In genomic region chr12:82166101-82166571, GRCm38 (mm10) we compare ENCODE assay signal across 9 mouse cellular contexts. TPM values are rescaled to one million over a fixed set of nuclear protein-coding genes. Genes with fewer than 3 reads are reported as not detected.
DNase-seq lines count a peak whose midpoint lies in the region; ATAC-seq and TF ChIP-seq lines count a peak whose summit lies in the region.
"Had no signal": no experiment of that assay in that cellular context is flagged by ENCODE, and none has a peak within 500 bp of the region (broad histone marks: within the 10 kb centered on the region; RNA-seq: fewer than 3 reads in every experiment).

No protein-coding gene starts in this region.

- ATAC-seq in activated CD4-positive, CD25-positive, alpha-beta regulatory T cell, adult 4 months, result peak; percentile 50
- ATAC-seq in hindbrain, postnatal 0 days, result no peak
- no peak for ATAC-seq in midbrain, embryonic 16.5 days
- no peak for ATAC-seq in megakaryocyte, adult 5-6 weeks (ENCODE audit: poor library complexity, severe bottlenecking)

- WGBS in hindbrain, postnatal 0 days, result 19% methylated on average over 14 of the region's 14 CpGs
- WGBS in midbrain, embryonic 16.5 days, result 19% methylated on average over 14 of the region's 14 CpGs

- no peak for TF ChIP-seq POLR2A in ES-Bruce4 (IDR thresholded peaks at IDR 0.05; ENCODE audit: insufficient read depth, low read length)

- peaks cover 3% of the 10 kb centered on the region for H3K4me1 ChIP-seq in ES-Bruce4 (ENCODE audit: control insufficient read depth, insufficient read depth, low read length)
- H3K4me1 ChIP-seq in hindbrain, postnatal 0 days (ENCODE audit: insufficient read depth, low read length), result peaks cover 10% of the 10 kb centered on the region
- H3K4me1 ChIP-seq in midbrain, embryonic 16.5 days (ENCODE audit: control insufficient read depth, insufficient read depth, low read length), result peaks cover 23% of the 10 kb centered on the region

- H3K4me3 ChIP-seq in ES-Bruce4 (ENCODE audit: low read depth, low read length), result peak overlapping the region; percentile 20; the same call in 1 of the 2 replicates
- H3K4me3 ChIP-seq in hindbrain, postnatal 0 days (ENCODE audit: low read length), result no peak overlapping the region
- no peak overlapping the region for H3K4me3 ChIP-seq in midbrain, embryonic 16.5 days (ENCODE audit: low read depth, low read length)
- H3K4me3 ChIP-seq: erythroblast, embryonic 14.5 days had no signal

- no peaks in the 10 kb centered on the region for H3K36me3 ChIP-seq in ES-Bruce4 (ENCODE audit: control insufficient read depth, insufficient read depth, low read length, poor library complexity, severe bottlenecking)
- H3K36me3 ChIP-seq in hindbrain, postnatal 0 days (ENCODE audit: insufficient read depth, low read length), result no peaks in the 10 kb centered on the region
- H3K36me3 ChIP-seq in midbrain, embryonic 16.5 days (ENCODE audit: control insufficient read depth, insufficient read depth, low read length), result no peaks in the 10 kb centered on the region

- intact Hi-C loops in left cerebral cortex, postnatal 36 days (cut with DNase I), result no loop called here

- H3K4me2 ChIP-seq in hindbrain, postnatal 0 days (ENCODE audit: low read depth, low read length), result peak overlapping the region; percentile 38; the same call in 1 of the 2 replicates
- peak overlapping the region; percentile 18 for H3K4me2 ChIP-seq in midbrain, embryonic 16.5 days (ENCODE audit: low read length)

- TF ChIP-seq CTCF in ES-Bruce4 (IDR thresholded peaks at IDR 0.05; ENCODE audit: low read depth, low read length), result no peak
- TF ChIP-seq CTCF in hindbrain, postnatal 0 days (IDR thresholded peaks at IDR 0.05; ENCODE audit: low read depth), result 0 out of 2 replicates have a peak, but pooled peaks have one; percentile 4

- DNase-seq in hindbrain, postnatal 0 days (ENCODE audit: low spot score), result no peak
- no peak for DNase-seq in left cerebral cortex, adult 9 months (ENCODE audit: low spot score in 2 of 2)
- DNase-seq in left cerebral cortex, postnatal 36 days (ENCODE audit: low spot score in 2 of 2), result no peak
- DNase-seq in left cerebral cortex, adult 11 months (ENCODE audit: low spot score), result no peak

- H3K9ac ChIP-seq in ES-Bruce4 (ENCODE audit: low read depth, poor library complexity, severe bottlenecking), result 0 out of 2 replicates have a peak overlapping the region, but pooled peaks have one; percentile 1
- peak overlapping the region; percentile 33; the same call in 1 of the 2 replicates for H3K9ac ChIP-seq in hindbrain, postnatal 0 days (replicated peaks; ENCODE audit: low read length)
- peak overlapping the region; percentile 17; the same call in 1 of the 2 replicates for H3K9ac ChIP-seq in midbrain, embryonic 16.5 days (ENCODE audit: low read depth, low read length)

- H3K9me3 ChIP-seq in ES-Bruce4 (replicated peaks; ENCODE audit: control insufficient read depth, insufficient read depth, low read length, poor library complexity, severe bottlenecking), result no peaks in the 10 kb centered on the region
- no peaks in the 10 kb centered on the region for H3K9me3 ChIP-seq in hindbrain, postnatal 0 days (ENCODE audit: low read length)
- H3K9me3 ChIP-seq in midbrain, embryonic 16.5 days (replicated peaks; ENCODE audit: control insufficient read depth, low read length, poor library complexity, severe bottlenecking), result no peaks in the 10 kb centered on the region

- no peaks in the 10 kb centered on the region for H3K27me3 ChIP-seq in ES-Bruce4 (ENCODE audit: control insufficient read depth, insufficient read depth, low read length, poor library complexity, severe bottlenecking)
- no peaks in the 10 kb centered on the region for H3K27me3 ChIP-seq in hindbrain, postnatal 0 days (ENCODE audit: insufficient read depth, low read length)
- no peaks in the 10 kb centered on the region for H3K27me3 ChIP-seq in midbrain, embryonic 16.5 days (ENCODE audit: control insufficient read depth, insufficient read depth, low read depth, low read length)

- 0 out of 2 replicates have a peak, but pooled peaks have one; percentile 28 for TF ChIP-seq EP300 in ES-Bruce4 (IDR thresholded peaks at IDR 0.05; ENCODE audit: insufficient read depth, low read depth, low read length)

- peak overlapping the region; percentile 82 for H3K27ac ChIP-seq in ES-Bruce4 (ENCODE audit: insufficient read depth, low read length)
- no peak overlapping the region for H3K27ac ChIP-seq in hindbrain, postnatal 0 days
- no peak overlapping the region for H3K27ac ChIP-seq in midbrain, embryonic 16.5 days (ENCODE audit: low read length)

RNA-seq across cellular contexts. Expression of gene Sipa1l1, which starts 3.0 kb away (rescaled TPM):
- 44.9 and 49.1 TPM in 2 replicates for polyA plus RNA-seq in ES-Bruce4 (2011; ENCODE audit: insufficient read depth, insufficient read length, low read depth, missing spikeins)
- polyA plus RNA-seq in activated CD4-positive, CD25-positive, alpha-beta regulatory T cell, adult 4 months (2017; shearing (Covaris generic)), result 10 to 100 TPM; 23.4 to 29.9 TPM
- total RNA-seq in hindbrain, postnatal 0 days (2014; rRNA removed), result 22.9 and 24.3 TPM in 2 replicates
- polyA plus RNA-seq in hindbrain, postnatal 0 days (2015; fragmentation: Nextera tagmentation; extraction: Ambion mirVana), result 7.6 and 8.2 TPM in 2 replicates
- polyA plus RNA-seq in midbrain, embryonic 16.5 days (2015; fragmentation: Nextera tagmentation; extraction: Ambion mirVana), result 11.2 and 13.5 TPM in 2 replicates
- total RNA-seq in megakaryocyte, adult 5-6 weeks (2015), result 7.0 and 7.8 TPM in 2 replicates
- 8.1 and 8.9 TPM in 2 replicates for total RNA-seq in megakaryocyte, adult 5-6 weeks (2017)
- 100 to 1,000 TPM; 242 to 306 TPM for total RNA-seq in left cerebral cortex, postnatal 36 days (2021)
